Mouse (Mus musculus) MEL (cell line): ENCODE measurements at regions not wholly inside any gene's neighbourhood (a gene's known extent, or its start where the extent isn't known, plus 50 kb on each side); places are given as distances from the start of the nearest gene placed in this dataset.

Experiments
- EP300 ChIP-seq, 2 experiments: IDR thresholded peaks; 2 replicates each; pipeline ENCODE4 v1.6.1; 2011; ENCODE audit warnings: improper control_type of control experiment in 2 of 2, low read length in 2 of 2, low read depth in 1 of 2, mild to moderate bottlenecking in 1 of 2
- GATA1 ChIP-seq: IDR thresholded peaks from 2 replicates; pipeline ENCODE4 v1.6.1; 2011; ENCODE audit warnings: low read depth, low read length, improper control_type of control experiment
- HCFC1 ChIP-seq: IDR thresholded peaks from 2 replicates; pipeline ENCODE4 v1.6.1; 2012; ENCODE audit warnings: low read depth, mild to moderate bottlenecking, inconsistent platforms, low read length, improper control_type of control experiment, moderate library complexity
- MEF2A ChIP-seq: IDR thresholded peaks from 2 replicates; pipeline ENCODE4 v1.6.1; 2014; ENCODE audit warnings: low read depth, mild to moderate bottlenecking, inconsistent platforms, low read length, improper control_type of control experiment; ENCODE audit not compliant: poor library complexity, insufficient replicate concordance, severe bottlenecking; ENCODE audit errors: extremely low read depth
- MXI1 ChIP-seq: IDR thresholded peaks from 2 replicates; pipeline ENCODE4 v1.6.1; 2011; ENCODE audit warnings: mild to moderate bottlenecking, low read depth, low read length, improper control_type of control experiment
- MYC ChIP-seq: IDR thresholded peaks from 2 replicates; pipeline ENCODE4 v1.6.1; 2011; ENCODE audit warnings: low read depth, mild to moderate bottlenecking, low read length, improper control_type of control experiment, moderate library complexity
- POLR2A ChIP-seq, 2 experiments: IDR thresholded peaks; 2 replicates each; pipeline ENCODE4 v1.6.1; 2011 to 2012; ENCODE audit warnings: low read length in 2 of 2, mild to moderate bottlenecking in 2 of 2, control low read depth in 1 of 2, improper control_type of control experiment in 1 of 2, low read depth in 1 of 2, moderate library complexity in 1 of 2; ENCODE audit not compliant: control insufficient read depth in 1 of 2, insufficient read depth in 1 of 2, poor library complexity in 1 of 2
- RAD21 ChIP-seq: IDR thresholded peaks from 2 replicates; pipeline ENCODE4 v1.6.1; 2011; ENCODE audit warnings: mild to moderate bottlenecking, low read depth, low read length, improper control_type of control experiment
- UBTF ChIP-seq: IDR thresholded peaks from 2 replicates; pipeline ENCODE4 v1.6.1; 2012; ENCODE audit warnings: low read depth, mild to moderate bottlenecking, inconsistent platforms, low read length, improper control_type of control experiment, moderate library complexity, borderline replicate concordance; ENCODE audit not compliant: insufficient read depth

- TF ChIP-seq MEF2A (no peak), EP300 (IDR thresholded peaks at IDR 0.05; ENCODE audit: low read depth in 1 of 2, low read length in 2 of 2) (no peak), UBTF (no peak), MXI1 (no peak), RAD21 (no peak), POLR2A (IDR thresholded peaks at IDR 0.05; ENCODE audit: control insufficient read depth in 1 of 2, insufficient read depth in 1 of 2, low read depth in 1 of 2, low read length in 2 of 2, poor library complexity in 1 of 2) (no peak), HCFC1 (no peak), MYC (no peak), GATA1 (no peak)
Observed at GRCm38 (mm10) chr8:86395121-86395520, 185.4 kb downstream of the Abcc12 start.
